Mouse (Mus musculus): ENCODE data around the gene Tnfsfm13.

DNA sequence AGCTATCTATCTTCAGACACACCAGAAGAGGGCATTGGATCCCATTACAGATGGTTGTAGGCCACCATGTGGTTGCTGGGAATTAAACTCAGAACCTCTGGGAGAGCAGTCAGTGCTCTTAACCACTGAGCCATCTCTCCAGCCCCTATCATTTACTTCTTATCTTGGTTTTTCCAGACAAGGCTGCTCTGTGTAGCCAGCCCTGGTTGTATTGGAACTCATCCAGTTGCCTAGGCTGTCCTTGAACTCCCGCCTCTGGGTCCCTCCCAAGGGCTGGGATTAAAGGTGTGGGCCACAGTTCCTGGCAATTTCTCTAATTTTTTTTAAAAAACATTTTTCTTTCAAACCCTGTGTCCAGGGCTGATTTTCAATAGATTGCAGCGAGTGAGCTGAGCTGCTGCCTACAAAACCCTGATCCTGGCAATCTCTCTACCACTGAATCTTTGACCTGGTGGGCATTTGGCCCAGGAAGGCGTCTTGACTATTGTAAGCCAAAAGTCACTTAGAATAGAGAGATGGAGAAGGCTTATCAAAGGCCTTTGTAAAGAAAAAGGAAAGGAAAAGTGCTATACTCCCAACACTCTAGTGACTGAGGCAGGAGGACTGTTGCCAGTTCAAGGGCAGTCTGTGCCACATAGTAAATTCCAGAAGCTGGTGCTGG is 34.5 kb downstream of the Tnfsfm13 start:
- TF ChIP-seq POLR2A (IDR thresholded peaks at IDR 0.05; ENCODE audit: borderline replicate concordance, extremely low read depth, low read depth, low read length) (no peak), CTCF (IDR thresholded peaks at IDR 0.05; ENCODE audit: insufficient read depth, low read length) (no peak)

Data from lung, adult 2 months (tissue).